Mouse (Mus musculus) limb, embryonic 10.5 days (tissue): Measurements from ENCODE around the gene Slx4. TPM values are rescaled to one million over a fixed set of nuclear protein-coding genes. Genes with fewer than 3 reads are reported as not detected.
"Not testable (repeated sequence)": the region's sequence is repeated elsewhere in the genome, so short reads cannot be mapped to it uniquely, and the experiment has no call there.

Experiments used
- DNase-seq: peaks from one replicate; pipeline ENCODE4 v3.0.0-alpha.2; 2017; ENCODE audit warnings: low spot score
- H3K27ac ChIP-seq: fragments of 300-500 bp; sonication (generic); 2 replicates; pipeline ENCODE4 v1.5.1; 2016; ENCODE audit warnings: mild to moderate bottlenecking
- H3K27me3 ChIP-seq: fragments of 300-500 bp; sonication (generic); 2 replicates; pipeline ENCODE4 v1.6.1; 2016; ENCODE audit warnings: low read depth, mild to moderate bottlenecking; ENCODE audit not compliant: poor library complexity, severe bottlenecking
- H3K36me3 ChIP-seq: fragments of 300-500 bp; sonication (generic); 2 replicates; pipeline ENCODE4 v1.6.1; 2016; ENCODE audit warnings: mild to moderate bottlenecking, moderate library complexity
- H3K4me1 ChIP-seq: fragments of 300-500 bp; sonication (generic); 2 replicates; pipeline ENCODE4 v1.6.1; 2016
- H3K4me3 ChIP-seq: fragments of 300-500 bp; sonication (generic); 2 replicates; pipeline ENCODE4 v1.5.1; 2016; ENCODE audit warnings: mild to moderate bottlenecking, moderate library complexity
- H3K9me3 ChIP-seq: fragments of 300-500 bp; sonication (generic); replicated peaks from 2 replicates; pipeline ENCODE4 v1.6.1; 2016; ENCODE audit warnings: mild to moderate bottlenecking
- WGBS: fragments of 180-500 bp; shearing (Covaris S2); methylation state at CpG from one replicate; pipeline ENCODE4 v1.1.7; 2016; 5-methylcytosine and 5-hydroxymethylcytosine counted together
- polyA plus RNA-seq: library from polyadenylated mRNA; unstranded; fragments of >200 nt; fragmentation: Nextera tagmentation; extraction: Ambion mirVana; gene quantifications from 2 replicates; pipeline ENCODE4 v1.2.1, GENCODE M21; 2016

Gene Slx4
- polyA plus RNA-seq, 1 experiment from 2014 or later = 29.2 TPM

DNA sequence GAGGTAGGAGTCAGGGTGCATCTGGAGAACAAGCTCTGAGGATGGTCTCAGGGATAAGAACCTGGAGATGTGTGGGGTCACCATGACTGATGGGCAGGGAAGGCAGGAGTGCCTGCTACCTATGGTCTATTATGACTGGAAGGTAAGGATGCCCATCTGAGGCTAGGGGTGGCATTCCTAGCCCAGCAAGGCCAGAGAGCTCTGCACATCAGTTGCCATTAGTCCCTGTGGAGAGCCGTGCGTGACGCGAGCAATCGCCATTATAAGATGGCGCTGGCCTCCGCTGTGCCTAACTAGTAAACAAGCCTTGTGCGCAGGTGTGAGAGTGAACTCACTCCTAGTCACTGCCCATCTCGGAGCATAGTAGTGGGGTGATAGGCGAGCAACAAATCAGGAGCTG lies 26.9 kb upstream of the Slx4 start:
- Histone ChIP-seq H3K9me3 (no peaks in the 10 kb centered on the region), H3K4me3 (no peak overlapping the region), H3K36me3 (no peaks in the 10 kb centered on the region; the same call in 1 of the 2 replicates), H3K27ac (no peak overlapping the region), H3K4me1 (0 out of 2 replicates have a peak, but pooled peaks cover 3% of the 10 kb centered on the region), H3K27me3 (no peaks in the 10 kb centered on the region)
- no peak for DNase-seq
- WGBS = 98% methylated on average over 10 of the region's 10 CpGs

DNA sequence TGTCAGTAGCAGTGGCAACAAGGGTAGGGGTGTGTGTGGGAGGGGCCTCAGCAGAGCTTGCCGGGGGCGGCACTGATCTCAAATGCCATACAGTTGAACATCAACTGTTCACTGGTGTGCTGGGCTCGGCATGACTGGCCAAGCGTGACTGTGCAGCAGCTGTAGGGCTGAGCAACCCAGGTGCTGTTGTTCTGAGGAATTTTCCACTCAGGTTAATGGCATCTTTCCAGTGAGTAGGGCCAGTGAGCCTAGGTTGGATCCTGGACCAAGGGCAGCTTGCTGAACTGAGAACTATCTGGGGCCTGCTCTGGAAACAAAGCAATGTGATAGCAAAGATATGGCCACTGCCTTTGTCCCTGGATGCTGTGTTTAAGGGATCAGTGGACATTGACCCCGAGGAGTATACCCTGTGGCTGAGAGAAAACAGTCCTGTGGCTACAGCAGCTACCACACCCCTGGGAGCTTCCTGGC lies 25.8 kb upstream of the Slx4 start:
- Histone ChIP-seq H3K4me3 (no peak overlapping the region), H3K27ac (no peak overlapping the region), H3K27me3 (no peaks in the 10 kb centered on the region), H3K4me1 (0 out of 2 replicates have a peak, but pooled peaks cover 3% of the 10 kb centered on the region), H3K36me3 (no peaks in the 10 kb centered on the region), H3K9me3 (no peaks in the 10 kb centered on the region)
- DNase-seq = no peak
- 89% methylated on average over 5 of the region's 5 CpGs for WGBS

DNA sequence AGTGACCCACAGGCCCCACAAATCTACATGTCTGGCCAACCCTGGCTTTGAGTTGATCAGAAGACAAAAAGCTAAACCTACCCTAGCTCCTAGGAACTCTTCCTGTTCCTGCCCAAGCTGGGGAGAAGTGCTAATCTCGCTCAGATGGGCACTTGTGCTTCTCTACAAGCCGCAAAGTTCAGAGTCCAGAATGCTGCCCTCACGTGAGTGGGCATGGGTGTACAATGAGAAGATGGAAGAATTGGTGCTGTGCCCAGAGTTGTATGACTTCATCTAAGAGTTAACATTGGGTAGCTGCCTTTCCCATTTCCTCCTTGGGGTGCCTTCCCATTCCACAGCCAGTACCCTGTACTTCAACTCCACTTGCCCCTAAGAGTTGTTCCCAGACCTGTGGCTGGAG lies 23.6 kb upstream of the Slx4 start:
- no peak overlapping the region for H3K4me3 ChIP-seq
- H3K4me1 ChIP-seq = 0 out of 2 replicates have a peak, but pooled peaks cover 3% of the 10 kb centered on the region
- no peak for DNase-seq
- no peak overlapping the region for H3K27ac ChIP-seq
- 87% methylated on average over 3 of the region's 3 CpGs for WGBS
- no peaks in the 10 kb centered on the region for H3K27me3 ChIP-seq
- H3K9me3 ChIP-seq = no peaks in the 10 kb centered on the region
- H3K36me3 ChIP-seq = no peaks in the 10 kb centered on the region

DNA sequence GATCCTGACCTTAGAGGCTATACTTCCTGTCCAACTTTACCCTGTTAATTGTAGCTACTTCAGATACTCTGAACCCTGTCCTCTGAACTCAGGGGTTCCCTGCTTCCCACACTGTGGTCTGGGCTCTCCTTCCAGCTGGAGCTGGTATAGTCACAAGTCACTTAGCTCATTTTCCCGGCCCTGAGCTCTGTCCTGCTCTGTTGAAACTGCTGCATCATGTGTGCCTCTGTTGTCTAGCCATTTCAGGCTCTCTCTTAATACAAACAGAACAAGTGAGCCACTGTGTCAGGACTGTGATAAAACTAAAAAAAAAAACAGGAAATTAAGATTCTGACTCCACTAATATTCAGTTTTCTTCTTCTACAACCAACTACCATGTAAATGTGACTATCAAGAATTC lies 23.1 kb upstream of the Slx4 start:
- Histone ChIP-seq H3K9me3 (no peaks in the 10 kb centered on the region), H3K4me3 (no peak overlapping the region), H3K4me1 (0 out of 2 replicates have a peak, but pooled peaks cover 2% of the 10 kb centered on the region), H3K36me3 (no peaks in the 10 kb centered on the region), H3K27ac (no peak overlapping the region), H3K27me3 (no peaks in the 10 kb centered on the region)
- WGBS = 70% methylated on average over 1 of the region's 1 CpGs
- DNase-seq = no peak

DNA sequence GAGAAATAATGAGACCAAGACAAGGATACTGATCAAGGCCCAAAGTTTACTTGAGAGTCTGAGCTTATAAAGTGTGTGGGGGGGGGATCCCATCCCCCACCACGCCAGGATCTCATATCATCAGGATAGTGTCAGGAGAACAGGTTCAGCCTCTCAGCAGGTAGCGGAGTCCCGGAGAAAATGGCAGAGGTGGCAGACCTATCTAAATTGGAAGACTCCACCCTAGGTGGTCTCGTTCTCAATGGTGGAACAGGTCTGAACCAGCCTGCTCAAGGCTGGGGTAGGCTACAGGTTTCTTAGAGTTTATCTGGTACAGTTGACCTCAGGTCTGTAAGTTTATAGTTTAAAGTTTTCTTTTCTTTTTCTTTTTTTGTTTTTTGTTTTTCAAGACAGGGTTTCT lies 19.1 kb upstream of the Slx4 start:
- 75% methylated on average over 4 of the region's 4 CpGs for WGBS
- no peaks in the 10 kb centered on the region for H3K4me1 ChIP-seq
- no peaks in the 10 kb centered on the region for H3K27me3 ChIP-seq
- H3K4me3 ChIP-seq = no peak overlapping the region
- no peak for DNase-seq
- H3K36me3 ChIP-seq = no peaks in the 10 kb centered on the region
- H3K9me3 ChIP-seq = no peaks in the 10 kb centered on the region
- H3K27ac ChIP-seq = no peak overlapping the region

DNA sequence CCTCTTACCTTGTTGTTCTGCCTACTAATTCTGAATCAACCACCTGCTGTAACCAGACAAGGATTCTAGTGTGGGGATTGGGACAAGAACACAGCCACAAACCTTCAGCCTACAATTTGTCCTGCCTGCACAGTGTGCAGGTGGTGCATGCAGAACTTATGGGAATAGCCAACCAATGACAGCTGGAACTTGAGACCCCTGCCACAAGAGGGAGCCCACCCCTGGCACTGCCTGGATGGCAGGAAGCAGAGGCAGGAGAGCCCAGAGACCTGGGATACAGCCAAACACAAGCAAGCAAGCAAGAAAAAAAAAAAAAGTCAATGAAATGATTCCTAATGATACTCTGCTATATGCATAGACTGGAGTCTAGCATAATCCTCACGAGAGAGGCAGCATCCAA lies 17.7 kb upstream of the Slx4 start:
- Histone ChIP-seq H3K27me3 (no peaks in the 10 kb centered on the region), H3K4me1 (no peaks in the 10 kb centered on the region), H3K4me3 (no peak overlapping the region), H3K27ac (no peak overlapping the region), H3K9me3 (no peaks in the 10 kb centered on the region), H3K36me3 (no peaks in the 10 kb centered on the region)
- 90% methylated on average over 1 of the region's 1 CpGs for WGBS
- DNase-seq = no peak

DNA sequence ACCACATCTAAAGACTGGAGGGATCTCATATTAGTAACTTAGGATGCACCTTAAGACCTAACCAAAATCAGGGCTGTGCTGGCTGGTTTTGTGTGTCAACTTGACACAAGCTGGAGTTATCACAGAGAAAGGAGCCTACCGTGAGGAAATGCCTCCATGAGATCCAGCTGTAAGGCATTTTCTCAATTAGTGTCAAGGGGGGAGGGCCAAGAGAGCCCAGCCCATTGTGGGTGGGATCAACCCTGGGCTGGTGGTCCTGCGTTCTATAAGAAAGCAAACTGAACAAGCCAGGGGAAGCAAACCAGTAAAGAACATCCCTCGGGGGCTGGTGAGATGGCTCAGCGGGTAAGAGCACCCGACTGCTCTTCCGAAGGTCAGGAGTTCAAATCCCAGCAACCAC lies 13.9 kb upstream of the Slx4 start:
- not testable (repeated sequence) for H3K27me3 ChIP-seq, H3K4me3 ChIP-seq, H3K27ac ChIP-seq, H3K4me1 ChIP-seq, H3K36me3 ChIP-seq, DNase-seq, H3K9me3 ChIP-seq
- WGBS = 69% methylated on average over 6 of the region's 6 CpGs

DNA sequence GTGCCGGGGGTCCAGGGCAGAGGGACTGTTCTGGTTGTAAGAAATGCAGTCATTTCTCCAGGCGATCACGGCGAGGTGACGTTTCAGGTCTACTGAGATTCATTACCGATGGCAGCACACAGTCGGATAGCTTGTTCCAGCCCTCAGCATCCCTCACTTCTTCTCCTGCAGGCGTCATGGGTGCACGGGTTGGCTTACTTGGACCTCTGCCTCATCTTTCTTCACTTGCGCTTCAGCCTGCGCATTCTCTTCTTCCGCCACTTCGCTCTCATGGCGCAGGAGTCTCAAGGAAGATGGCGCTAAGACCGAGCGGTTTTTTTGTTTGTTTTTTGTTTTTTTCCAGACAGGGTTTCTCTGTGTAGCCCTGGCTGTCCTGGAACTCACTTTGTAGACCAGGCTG lies 13.2 kb upstream of the Slx4 start:
- not testable (repeated sequence) for H3K4me3 ChIP-seq, H3K9me3 ChIP-seq, DNase-seq, H3K27ac ChIP-seq, H3K27me3 ChIP-seq, H3K36me3 ChIP-seq, H3K4me1 ChIP-seq
- WGBS = 79% methylated on average over 17 of the region's 17 CpGs

DNA sequence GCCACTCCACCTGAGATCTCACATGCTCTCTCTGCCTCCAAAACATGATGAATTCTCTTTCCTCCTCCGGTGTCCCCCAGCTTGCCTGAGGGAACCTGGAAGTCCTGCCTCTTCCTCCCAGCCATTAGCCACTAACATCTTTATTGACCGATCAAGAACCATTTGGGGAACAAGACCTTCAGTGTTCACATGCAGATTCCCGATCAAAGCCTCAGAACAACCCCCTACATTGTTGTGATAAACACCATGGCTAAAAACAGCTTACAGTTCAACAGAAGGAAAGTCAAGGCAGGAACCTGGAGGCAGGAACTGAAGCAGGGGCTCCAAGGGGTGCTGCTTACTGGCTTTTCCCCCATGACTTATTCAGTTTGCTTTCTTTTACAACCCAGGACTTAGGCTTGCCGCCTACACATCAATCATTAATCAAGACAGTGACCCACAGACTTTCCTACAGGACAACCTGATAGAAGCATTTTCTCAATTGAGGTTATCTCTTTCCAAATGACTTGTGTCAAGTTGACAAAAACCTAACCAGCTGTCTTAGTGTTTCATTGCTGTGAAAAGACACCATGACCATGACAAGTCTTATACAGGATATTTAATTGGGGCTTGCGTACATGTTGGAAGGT lies 10.6 kb upstream of the Slx4 start:
- H3K36me3 ChIP-seq = no peaks in the 10 kb centered on the region
- no peak overlapping the region for H3K4me3 ChIP-seq
- WGBS = 83% methylated on average over 5 of the region's 5 CpGs
- no peaks in the 10 kb centered on the region for H3K9me3 ChIP-seq
- no peak for DNase-seq
- no peak overlapping the region for H3K27ac ChIP-seq
- H3K4me1 ChIP-seq = no peaks in the 10 kb centered on the region
- no peaks in the 10 kb centered on the region for H3K27me3 ChIP-seq

DNA sequence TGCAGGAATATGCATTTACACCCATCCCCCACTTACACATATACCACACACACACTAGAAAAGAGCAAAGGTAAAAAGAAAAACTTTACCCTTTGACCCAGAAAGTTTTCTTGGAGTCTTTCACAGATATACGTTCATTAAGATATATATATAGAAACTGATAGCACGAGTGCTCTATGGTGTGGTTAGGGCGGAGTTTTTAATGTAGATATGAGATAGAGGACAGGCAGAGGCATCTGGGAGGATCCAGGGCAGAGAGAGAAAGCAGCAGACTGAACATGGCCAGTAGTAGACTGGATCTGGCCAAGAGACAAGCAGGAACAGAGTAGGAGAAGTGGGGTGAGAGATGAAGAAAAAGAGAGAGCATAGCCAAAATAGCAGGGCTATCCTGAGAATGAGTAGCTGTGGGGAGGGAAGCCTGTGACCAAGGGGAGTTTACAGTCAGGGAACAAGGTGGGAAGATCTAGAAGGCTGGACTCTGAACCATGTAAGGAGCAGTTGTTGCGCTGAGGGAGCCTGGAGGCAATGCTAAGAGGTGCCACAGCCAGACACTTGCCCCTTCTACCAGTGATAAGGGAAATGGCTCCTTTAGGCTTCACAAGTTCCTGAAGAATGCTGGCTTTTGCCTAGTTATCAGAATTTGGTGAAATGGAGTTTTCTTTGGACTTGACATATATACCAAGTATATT lies 9.5 kb upstream of the Slx4 start:
- no peak for DNase-seq
- H3K4me1 ChIP-seq = no peaks in the 10 kb centered on the region

DNA sequence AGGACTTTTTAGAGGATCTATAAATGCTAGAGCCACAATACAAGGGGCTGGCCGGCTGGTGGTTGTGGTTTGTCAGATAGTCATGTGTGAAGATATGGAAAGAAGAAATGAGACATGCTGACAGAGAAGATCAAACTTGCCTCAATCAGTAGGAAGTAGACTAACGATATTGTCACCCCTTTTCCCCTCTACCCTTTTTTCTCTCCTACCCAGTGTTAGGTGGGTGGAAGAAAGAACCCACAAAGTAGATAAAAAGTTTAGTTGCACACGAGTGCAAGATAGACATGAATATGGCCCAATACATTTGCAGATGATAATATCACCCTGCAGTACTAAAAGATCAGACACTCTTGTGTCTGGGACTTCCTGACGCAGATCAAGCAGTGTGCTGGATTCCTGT lies 15.2 kb downstream of the Slx4 start:
- no peak for DNase-seq
- no peaks in the 10 kb centered on the region for H3K4me1 ChIP-seq
- 90% methylated on average over 4 of the region's 4 CpGs for WGBS
- no peaks in the 10 kb centered on the region for H3K27me3 ChIP-seq
- peaks cover 97% of the 10 kb centered on the region for H3K36me3 ChIP-seq
- H3K27ac ChIP-seq = no peak overlapping the region
- no peaks in the 10 kb centered on the region for H3K9me3 ChIP-seq
- no peak overlapping the region for H3K4me3 ChIP-seq

More for the DNA sequence above, 9.5 kb upstream of the Slx4 start:
- 76% methylated on average over 4 of the region's 4 CpGs for WGBS
- Histone ChIP-seq H3K36me3 (no peaks in the 10 kb centered on the region), H3K27ac (no peak overlapping the region), H3K27me3 (no peaks in the 10 kb centered on the region), H3K9me3 (no peaks in the 10 kb centered on the region), H3K4me3 (no peak overlapping the region)

DNA sequence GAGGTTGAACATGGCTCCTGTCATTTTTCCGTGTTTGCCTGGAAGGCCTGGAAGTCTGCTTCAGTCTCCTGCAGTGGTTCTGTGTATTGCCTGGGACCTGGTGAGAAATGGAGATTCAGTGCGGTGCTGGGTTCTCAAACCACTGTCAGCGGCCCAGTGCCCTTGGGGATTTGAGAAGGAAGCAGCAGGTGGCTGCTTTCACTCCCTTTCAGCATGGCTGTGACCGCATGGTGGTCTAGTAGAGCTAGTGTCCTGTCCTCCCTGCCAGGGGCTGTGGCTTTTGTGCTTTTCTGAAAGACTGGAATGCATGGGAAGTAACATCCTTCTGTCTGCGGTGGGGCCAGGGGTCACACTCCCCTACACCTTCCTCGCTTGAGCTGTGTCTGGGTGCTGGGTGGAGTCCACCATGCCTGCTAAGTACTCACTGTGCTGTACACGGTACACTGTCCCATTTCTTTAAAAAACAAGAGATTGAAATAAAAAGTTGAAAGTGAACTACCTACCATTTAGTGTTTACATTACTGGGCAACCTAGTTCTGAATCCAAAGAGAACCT lies 20.3 kb downstream of the Slx4 start:
- Histone ChIP-seq H3K27me3 (no peaks in the 10 kb centered on the region), H3K4me3 (no peak overlapping the region), H3K4me1 (no peaks in the 10 kb centered on the region), H3K27ac (no peak overlapping the region), H3K36me3 (peaks cover 100% of the 10 kb centered on the region), H3K9me3 (no peaks in the 10 kb centered on the region)
- 82% methylated on average over 7 of the region's 7 CpGs for WGBS
- DNase-seq = no peak

DNA sequence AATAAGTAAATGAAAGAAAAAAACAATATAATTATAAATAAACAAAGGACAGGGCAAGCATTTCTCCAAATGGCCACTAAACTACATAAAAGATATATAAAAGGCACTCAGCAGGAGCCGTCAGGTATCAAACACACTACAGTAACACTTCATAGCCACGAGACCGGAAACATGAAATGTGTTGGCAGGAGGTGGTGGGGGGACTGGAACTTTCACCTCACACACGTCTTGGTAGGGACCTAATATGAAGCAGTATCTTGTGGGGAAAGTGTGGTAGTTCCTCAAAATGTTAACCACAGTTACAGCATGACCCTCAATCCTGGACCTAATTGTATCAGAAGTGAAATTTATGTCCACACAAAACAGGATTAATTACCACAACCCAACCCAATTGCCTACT lies 21.4 kb downstream of the Slx4 start:
- DNase-seq = no peak
- Histone ChIP-seq H3K27me3 (no peaks in the 10 kb centered on the region), H3K36me3 (peaks cover 99% of the 10 kb centered on the region), H3K27ac (no peak overlapping the region), H3K9me3 (no peaks in the 10 kb centered on the region), H3K4me3 (no peak overlapping the region), H3K4me1 (0 out of 2 replicates have a peak, but pooled peaks cover under 1% of the 10 kb centered on the region)
- WGBS = 91% methylated on average over 4 of the region's 4 CpGs
